Mouse (Mus musculus): ENCODE results near the gene Itih4. TPM values are rescaled to one million over a fixed set of nuclear protein-coding genes. Genes with fewer than 3 reads are reported as not detected.

The Itih4 gene
- polyA plus RNA-seq, 1 experiment from 2014 or later, result 0.27 TPM

DNA sequence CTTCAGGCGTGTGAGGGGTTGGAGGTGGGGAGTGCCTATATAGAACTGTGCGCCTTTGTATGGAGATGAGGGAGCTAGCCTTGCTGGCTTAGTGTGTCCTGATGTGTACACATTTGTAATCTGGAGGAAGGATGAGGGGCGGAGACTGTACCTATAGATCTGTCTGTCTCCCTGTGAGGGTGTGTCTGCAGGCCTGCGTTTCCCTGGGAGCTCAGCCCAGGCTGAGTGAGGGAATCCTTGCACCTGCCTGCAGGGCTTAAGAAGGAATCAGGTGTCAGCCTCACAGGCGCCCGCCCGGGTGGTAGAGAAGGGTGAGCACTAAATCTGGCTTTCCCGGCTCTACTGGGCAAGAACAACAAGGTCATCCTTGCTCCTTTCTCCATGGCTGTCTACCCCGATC, 6.5 kb upstream of the Itih4 start:
- Histone ChIP-seq H3K9me3 (ENCODE audit: control insufficient read depth, low read length) (no peaks in the 10 kb centered on the region), H3K4me1 (ENCODE audit: control insufficient read depth in 2 of 2, insufficient read depth in 2 of 2, low read length in 2 of 2) (peaks cover 6 to 15% of the 10 kb centered on the region in 2 experiments; a peak in 3 of 4 replicates), H3K4me3 (ENCODE audit: control insufficient read depth in 1 of 2, insufficient read depth in 1 of 2, low read depth in 1 of 2, low read length in 2 of 2) (no peak overlapping the region), H3K9ac (ENCODE audit: low read length) (0 out of 2 replicates have a peak overlapping the region, but pooled peaks have one; percentile 16), H3K36me3 (ENCODE audit: control insufficient read depth, insufficient read depth, low read length) (peaks cover 10% of the 10 kb centered on the region; the same call in 1 of the 2 replicates), H3K27me3 (ENCODE audit: control insufficient read depth, insufficient read depth, low read length) (no peaks in the 10 kb centered on the region), H3K27ac (replicated peaks in 1 of 2; ENCODE audit: control insufficient read depth in 1 of 2, insufficient read depth in 1 of 2, low read depth in 2 of 2, low read length in 2 of 2) (peak overlapping the region; percentile 8 to 72), H3K4me2 (ENCODE audit: low read length) (no peak overlapping the region)
- 56% methylated on average over 9 of the region's 9 CpGs for WGBS
- ATAC-seq (ENCODE audit: insufficient number of reproducible peaks, insufficient read depth, low FRiP score, low read depth), result no peak

DNA sequence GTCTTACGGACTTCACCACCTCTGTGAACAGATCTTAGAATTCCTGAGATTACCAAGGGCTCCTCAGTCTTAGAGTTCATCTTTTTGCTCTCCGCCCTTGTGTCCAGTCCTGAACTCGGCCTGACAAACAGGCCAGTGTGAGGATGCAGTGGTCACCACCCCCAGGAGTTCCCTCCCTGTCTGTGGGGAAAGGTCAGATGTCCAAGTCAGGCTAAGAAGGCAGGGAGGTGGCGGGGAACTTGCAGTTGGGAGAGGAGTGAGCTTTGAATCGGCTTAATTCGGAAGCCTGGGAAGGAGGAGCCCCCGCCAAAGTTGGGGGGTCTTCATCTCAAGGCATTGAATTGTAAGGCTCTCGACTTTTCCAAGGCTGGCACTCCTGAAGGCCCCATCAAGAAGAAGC, 6.0 kb upstream of the Itih4 start:
- peaks cover 6 to 15% of the 10 kb centered on the region in 2 experiments; a peak in 3 of 4 replicates for H3K4me1 ChIP-seq (ENCODE audit: control insufficient read depth in 2 of 2, insufficient read depth in 2 of 2, low read length in 2 of 2)
- H3K4me3 ChIP-seq (ENCODE audit: control insufficient read depth in 1 of 2, insufficient read depth in 1 of 2, low read depth in 1 of 2, low read length in 2 of 2), result no peak overlapping the region
- no peak for ATAC-seq (ENCODE audit: insufficient number of reproducible peaks, insufficient read depth, low FRiP score, low read depth)
- H3K27ac ChIP-seq (replicated peaks in 1 of 2; ENCODE audit: control insufficient read depth in 1 of 2, insufficient read depth in 1 of 2, low read depth in 2 of 2, low read length in 2 of 2), result no peak overlapping the region
- H3K27me3 ChIP-seq (ENCODE audit: control insufficient read depth, insufficient read depth, low read length), result no peaks in the 10 kb centered on the region
- WGBS, result 69% methylated on average over 8 of the region's 8 CpGs
- no peak overlapping the region for H3K9ac ChIP-seq (ENCODE audit: low read length)
- H3K36me3 ChIP-seq (ENCODE audit: control insufficient read depth, insufficient read depth, low read length), result peaks cover 10% of the 10 kb centered on the region; the same call in 1 of the 2 replicates
- no peaks in the 10 kb centered on the region for H3K9me3 ChIP-seq (ENCODE audit: control insufficient read depth, low read length)
- no peak overlapping the region for H3K4me2 ChIP-seq (ENCODE audit: low read length)

DNA sequence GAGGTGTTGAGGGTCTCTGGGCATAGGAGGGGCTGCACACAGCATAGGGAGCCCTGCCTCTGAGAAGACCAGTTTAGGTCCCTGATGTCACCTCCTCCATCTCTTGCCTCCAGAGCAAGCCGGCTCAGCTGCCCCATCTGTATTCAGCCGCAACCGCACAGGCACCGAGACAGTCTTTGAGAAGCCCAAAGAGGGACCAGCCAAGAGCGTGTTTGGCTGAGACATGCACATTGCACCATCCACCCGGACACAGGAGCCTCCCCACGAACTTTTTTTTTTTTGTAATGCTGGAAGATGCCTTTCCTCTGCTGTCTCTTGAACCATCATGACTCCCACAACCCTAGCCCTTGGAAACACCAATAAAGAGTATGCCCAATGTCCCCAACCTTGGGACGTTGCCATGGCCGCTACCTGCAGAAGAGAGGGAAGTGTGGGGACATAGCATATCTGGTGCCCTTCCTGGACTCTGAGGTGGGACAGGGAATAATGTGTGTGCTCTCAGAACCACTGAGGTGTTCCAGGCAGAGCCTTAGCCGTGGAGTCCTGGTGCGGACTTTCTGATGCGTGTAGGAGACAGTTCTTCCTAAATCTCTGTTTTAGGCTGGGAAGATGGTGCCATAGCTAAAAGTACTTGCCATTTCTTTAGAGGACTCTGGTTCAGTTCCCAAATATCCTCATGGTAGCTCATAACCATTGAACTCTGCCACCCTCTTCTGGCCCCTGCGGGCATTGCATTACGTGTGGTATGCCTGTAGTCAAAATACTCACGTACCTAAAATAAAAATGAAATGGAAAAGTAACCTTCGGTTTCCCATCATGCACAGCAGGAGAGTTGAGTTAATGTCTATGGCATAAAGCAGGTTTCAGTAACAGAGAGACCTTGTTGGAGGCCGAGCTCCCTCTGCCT, 5.2 kb upstream of the Itih4 start:
- Histone ChIP-seq H3K36me3 (ENCODE audit: control insufficient read depth, insufficient read depth, low read length) (peaks cover 7% of the 10 kb centered on the region; the same call in 1 of the 2 replicates), H3K4me1 (ENCODE audit: control insufficient read depth in 2 of 2, insufficient read depth in 2 of 2, low read length in 2 of 2) (peaks cover 6 to 15% of the 10 kb centered on the region in 2 experiments; a peak in 3 of 4 replicates), H3K27me3 (ENCODE audit: control insufficient read depth, insufficient read depth, low read length) (no peaks in the 10 kb centered on the region), H3K9me3 (ENCODE audit: control insufficient read depth, low read length) (no peaks in the 10 kb centered on the region), H3K4me3 (ENCODE audit: control insufficient read depth in 1 of 2, insufficient read depth in 1 of 2, low read depth in 1 of 2, low read length in 2 of 2) (no peak overlapping the region), H3K9ac (ENCODE audit: low read length) (no peak overlapping the region), H3K4me2 (ENCODE audit: low read length) (no peak overlapping the region), H3K27ac (replicated peaks in 1 of 2; ENCODE audit: control insufficient read depth in 1 of 2, insufficient read depth in 1 of 2, low read depth in 2 of 2, low read length in 2 of 2) (no peak overlapping the region)
- ATAC-seq (ENCODE audit: insufficient number of reproducible peaks, insufficient read depth, low FRiP score, low read depth), result no peak
- 82% methylated on average over 17 of the region's 17 CpGs for WGBS

DNA sequence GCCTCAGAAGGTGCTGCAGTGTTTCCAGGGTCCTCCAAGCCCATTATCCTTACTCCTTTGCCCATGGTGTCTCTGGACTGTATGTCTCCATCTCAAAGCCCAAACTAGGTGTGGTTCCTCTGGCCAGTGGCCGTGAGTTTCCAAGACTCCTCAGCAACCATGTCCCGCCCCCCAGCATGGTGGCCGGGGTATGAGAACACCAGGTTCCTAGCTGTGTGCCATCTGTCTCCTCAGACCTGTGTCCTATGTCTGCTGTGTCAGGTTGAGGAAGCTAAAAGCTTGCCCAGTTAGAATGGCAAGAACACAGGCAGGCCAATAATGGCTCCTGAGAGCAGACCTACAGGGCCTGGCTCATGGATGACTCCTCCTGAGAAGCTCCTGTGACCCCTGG, 4.6 kb upstream of the Itih4 start:
- H3K9ac ChIP-seq (ENCODE audit: low read length), result no peak overlapping the region
- peaks cover under 1% of the 10 kb centered on the region; the same call in 1 of the 2 replicates for H3K36me3 ChIP-seq (ENCODE audit: control insufficient read depth, insufficient read depth, low read length)
- no peak overlapping the region for H3K4me3 ChIP-seq (ENCODE audit: control insufficient read depth in 1 of 2, insufficient read depth in 1 of 2, low read depth in 1 of 2, low read length in 2 of 2)
- peaks cover 6 to 15% of the 10 kb centered on the region in 2 experiments; a peak in 3 of 4 replicates for H3K4me1 ChIP-seq (ENCODE audit: control insufficient read depth in 2 of 2, insufficient read depth in 2 of 2, low read length in 2 of 2)
- 86% methylated on average over 3 of the region's 3 CpGs for WGBS
- no peak overlapping the region for H3K27ac ChIP-seq (replicated peaks in 1 of 2; ENCODE audit: control insufficient read depth in 1 of 2, insufficient read depth in 1 of 2, low read depth in 2 of 2, low read length in 2 of 2)
- no peaks in the 10 kb centered on the region for H3K27me3 ChIP-seq (ENCODE audit: control insufficient read depth, insufficient read depth, low read length)
- no peak for ATAC-seq (ENCODE audit: insufficient number of reproducible peaks, insufficient read depth, low FRiP score, low read depth)
- no peaks in the 10 kb centered on the region for H3K9me3 ChIP-seq (ENCODE audit: control insufficient read depth, low read length)
- H3K4me2 ChIP-seq (ENCODE audit: low read length), result no peak overlapping the region

DNA sequence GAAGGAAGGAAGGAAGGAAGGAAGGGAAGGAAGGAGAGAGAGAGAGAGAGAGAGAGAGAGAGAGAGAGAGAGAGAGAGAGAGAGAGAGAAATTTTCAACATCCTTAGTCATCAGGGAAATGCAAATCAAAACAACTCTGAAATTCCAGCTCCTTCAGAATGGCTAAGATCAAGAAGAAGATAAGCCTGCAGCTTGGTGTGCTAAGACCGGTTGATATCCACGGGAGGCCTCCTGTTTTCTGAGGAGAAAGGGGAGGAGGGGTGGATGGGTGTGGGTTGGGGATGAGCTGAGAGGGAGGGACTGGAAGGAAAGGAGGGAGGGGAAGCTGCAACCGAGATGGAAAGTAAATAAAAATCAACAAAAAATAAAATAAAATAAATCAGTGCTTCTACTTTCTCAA, 978 bp upstream of the Itih4 start:
- H3K4me3 ChIP-seq (ENCODE audit: control insufficient read depth in 1 of 2, insufficient read depth in 1 of 2, low read depth in 1 of 2, low read length in 2 of 2), result no peak overlapping the region
- ATAC-seq (ENCODE audit: insufficient number of reproducible peaks, insufficient read depth, low FRiP score, low read depth), result no peak
- 19% methylated on average over 3 of the region's 3 CpGs for WGBS

DNA sequence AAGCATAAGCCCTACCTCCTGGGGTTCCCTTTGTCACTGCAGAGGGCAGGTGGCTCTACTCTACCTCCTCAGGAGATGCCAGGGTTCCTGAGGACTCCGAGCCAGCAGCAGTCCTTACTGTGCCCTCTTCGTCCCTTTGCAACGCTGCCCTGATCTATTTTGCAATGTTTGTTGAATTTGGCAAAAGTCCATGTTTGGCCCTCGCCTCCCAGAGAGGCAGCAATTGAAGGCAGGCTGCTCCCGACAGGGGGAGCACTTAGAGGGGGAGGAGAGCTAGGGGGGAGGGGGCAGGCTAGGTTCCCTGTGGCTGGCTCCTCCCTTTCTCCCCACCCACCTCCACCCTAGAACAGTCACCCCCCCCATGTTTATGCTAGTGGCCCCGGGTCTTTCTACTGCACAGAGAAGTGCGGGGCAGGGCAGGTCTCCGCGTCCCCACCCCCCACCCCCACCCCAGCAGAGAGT, 2.0 kb downstream of the Itih4 start:
- no peak overlapping the region for H3K27ac ChIP-seq (replicated peaks in 1 of 2; ENCODE audit: control insufficient read depth in 1 of 2, insufficient read depth in 1 of 2, low read depth in 2 of 2, low read length in 2 of 2)
- 12% methylated on average over 9 of the region's 9 CpGs for WGBS
- H3K9ac ChIP-seq (ENCODE audit: low read length), result no peak overlapping the region
- H3K36me3 ChIP-seq (ENCODE audit: control insufficient read depth, insufficient read depth, low read length), result no peaks in the 10 kb centered on the region
- no peaks in the 10 kb centered on the region for H3K27me3 ChIP-seq (ENCODE audit: control insufficient read depth, insufficient read depth, low read length)
- H3K4me2 ChIP-seq (ENCODE audit: low read length), result peak overlapping the region; percentile 36; the same call in 1 of the 2 replicates
- 0 out of 2 replicates have a peak, but pooled peaks have one; percentile 45 for ATAC-seq (ENCODE audit: insufficient number of reproducible peaks, insufficient read depth, low FRiP score, low read depth)
- peaks cover 6 to 8% of the 10 kb centered on the region in 2 experiments; a peak in 3 of 4 replicates for H3K4me1 ChIP-seq (ENCODE audit: control insufficient read depth in 2 of 2, insufficient read depth in 2 of 2, low read length in 2 of 2)
- no peak overlapping the region for H3K4me3 ChIP-seq (ENCODE audit: control insufficient read depth in 1 of 2, insufficient read depth in 1 of 2, low read depth in 1 of 2, low read length in 2 of 2)
- no peaks in the 10 kb centered on the region for H3K9me3 ChIP-seq (ENCODE audit: control insufficient read depth, low read length)

More for the DNA sequence above, 978 bp upstream of the Itih4 start:
- Histone ChIP-seq H3K27me3 (ENCODE audit: control insufficient read depth, insufficient read depth, low read length) (no peaks in the 10 kb centered on the region), H3K27ac (replicated peaks in 1 of 2; ENCODE audit: control insufficient read depth in 1 of 2, insufficient read depth in 1 of 2, low read depth in 2 of 2, low read length in 2 of 2) (no peak overlapping the region), H3K36me3 (ENCODE audit: control insufficient read depth, insufficient read depth, low read length) (no peaks in the 10 kb centered on the region), H3K9ac (ENCODE audit: low read length) (no peak overlapping the region), H3K4me1 (ENCODE audit: control insufficient read depth in 2 of 2, insufficient read depth in 2 of 2, low read length in 2 of 2) (peaks cover 6 to 8% of the 10 kb centered on the region in 2 experiments; a peak in 3 of 4 replicates), H3K4me2 (ENCODE audit: low read length) (no peak overlapping the region), H3K9me3 (ENCODE audit: control insufficient read depth, low read length) (no peaks in the 10 kb centered on the region)

DNA sequence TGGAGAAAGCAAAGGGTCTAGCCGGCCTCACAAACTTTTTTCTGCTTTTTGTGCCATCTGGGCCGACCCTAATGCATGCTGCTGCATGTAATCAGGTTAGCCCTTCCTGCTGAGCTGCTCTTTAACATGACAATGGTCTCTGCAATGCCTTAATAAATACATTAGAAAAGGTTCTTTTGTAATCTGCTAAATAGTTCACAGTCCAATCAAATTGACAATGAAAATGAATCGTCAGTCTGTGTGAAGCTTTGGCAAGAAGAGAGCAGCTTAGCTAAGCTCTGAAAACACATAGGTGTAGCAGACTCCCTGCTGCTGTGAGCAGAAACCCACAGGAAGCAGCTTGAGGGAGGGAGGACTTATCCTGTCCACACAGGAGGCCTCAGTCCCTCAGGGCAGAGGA, 13.7 kb downstream of the Itih4 start:
- ATAC-seq (ENCODE audit: insufficient number of reproducible peaks, insufficient read depth, low FRiP score, low read depth), result no peak
- H3K9me3 ChIP-seq (ENCODE audit: control insufficient read depth, low read length), result no peaks in the 10 kb centered on the region
- no peaks in the 10 kb centered on the region for H3K36me3 ChIP-seq (ENCODE audit: control insufficient read depth, insufficient read depth, low read length)
- no peak overlapping the region for H3K4me3 ChIP-seq (ENCODE audit: control insufficient read depth in 1 of 2, insufficient read depth in 1 of 2, low read depth in 1 of 2, low read length in 2 of 2)
- no peak overlapping the region for H3K4me2 ChIP-seq (ENCODE audit: low read length)
- H3K27me3 ChIP-seq (ENCODE audit: control insufficient read depth, insufficient read depth, low read length), result no peaks in the 10 kb centered on the region
- H3K4me1 ChIP-seq (ENCODE audit: control insufficient read depth in 2 of 2, insufficient read depth in 2 of 2, low read length in 2 of 2), result no peaks in the 10 kb centered on the region; a peak in 1 of 4 replicates
- WGBS, result 60% methylated on average over 3 of the region's 3 CpGs
- no peak overlapping the region for H3K27ac ChIP-seq (replicated peaks in 1 of 2; ENCODE audit: control insufficient read depth in 1 of 2, insufficient read depth in 1 of 2, low read depth in 2 of 2, low read length in 2 of 2)
- H3K9ac ChIP-seq (ENCODE audit: low read length), result no peak overlapping the region
